In the genomic region with DNA sequence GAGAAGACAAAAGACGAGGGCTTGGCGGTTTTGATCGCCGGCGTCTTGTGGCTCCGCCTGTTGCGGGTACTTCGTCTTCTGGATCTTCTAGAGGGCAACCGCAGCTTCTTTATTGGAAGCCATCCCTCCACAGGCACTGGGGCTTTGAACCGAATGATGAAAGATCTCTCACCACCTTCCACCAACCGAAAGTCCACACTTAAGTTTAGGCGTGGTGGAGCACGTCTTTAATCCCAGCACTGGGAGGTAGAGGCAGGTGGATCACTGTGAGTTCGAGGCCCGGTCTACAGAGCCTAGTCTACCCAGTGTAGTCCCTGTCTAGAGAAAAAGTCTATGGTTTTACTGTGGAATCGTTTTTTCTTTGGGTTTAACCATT, we compare ENCODE assay signal across 8 mouse cellular contexts. TPM values are rescaled to one million over a fixed set of nuclear protein-coding genes. Genes with fewer than 3 reads are reported as not detected.
DNase-seq lines count a peak whose midpoint lies in the region; ATAC-seq lines count a peak whose summit lies in the region.

No protein-coding gene starts in this region.

- H3K4me3 ChIP-seq in kidney, embryonic 14.5 days (ENCODE audit: low read length) = peak overlapping the region; percentile 88
- peak overlapping the region; percentile 86 for H3K4me3 ChIP-seq in brown adipose tissue, adult 24 weeks (ENCODE audit: insufficient read depth, low read depth, low read length)
- H3K4me3 ChIP-seq in hindbrain, embryonic 15.5 days = peak overlapping the region; percentile 76
- peak overlapping the region; percentile 92 for H3K4me3 ChIP-seq in midbrain, embryonic 15.5 days

- no peaks in the 10 kb centered on the region for H3K9me3 ChIP-seq in kidney, embryonic 14.5 days (ENCODE audit: control insufficient read depth, low read length)
- H3K9me3 ChIP-seq in hindbrain, embryonic 15.5 days = no peaks in the 10 kb centered on the region
- H3K9me3 ChIP-seq in midbrain, embryonic 15.5 days = no peaks in the 10 kb centered on the region

- H3K9ac ChIP-seq in kidney, embryonic 14.5 days (ENCODE audit: low read depth, low read length) = peak overlapping the region; percentile 79
- peak overlapping the region; percentile 81 for H3K9ac ChIP-seq in hindbrain, embryonic 15.5 days
- H3K9ac ChIP-seq in midbrain, embryonic 15.5 days = peak overlapping the region; percentile 72

- H3K4me1 ChIP-seq in kidney, embryonic 14.5 days (ENCODE audit: control insufficient read depth, insufficient read depth, low read length) = peaks cover 4% of the 10 kb centered on the region; the same call in 1 of the 2 replicates
- peaks cover 2% of the 10 kb centered on the region; the same call in 1 of the 2 replicates for H3K4me1 ChIP-seq in brown adipose tissue, adult 24 weeks (ENCODE audit: control insufficient read depth, insufficient read depth, insufficient read length, low read length)
- H3K4me1 ChIP-seq in hindbrain, embryonic 15.5 days (replicated peaks) = peaks cover 13% of the 10 kb centered on the region
- peaks cover 19% of the 10 kb centered on the region for H3K4me1 ChIP-seq in midbrain, embryonic 15.5 days

- no peak for DNase-seq in kidney, postnatal 10 days
- DNase-seq in cerebellum, adult 11-12 months = no peak
- DNase-seq in cerebellum, postnatal 36 days = no peak
- no peak for DNase-seq in gastrocnemius, postnatal 14 days

- H3K27me3 ChIP-seq in kidney, embryonic 14.5 days (ENCODE audit: control insufficient read depth, insufficient read depth, low read length) = no peaks in the 10 kb centered on the region
- H3K27me3 ChIP-seq in hindbrain, embryonic 15.5 days = no peaks in the 10 kb centered on the region
- H3K27me3 ChIP-seq in midbrain, embryonic 15.5 days (replicated peaks) = no peaks in the 10 kb centered on the region

- H3K27ac ChIP-seq in kidney, embryonic 14.5 days (ENCODE audit: low read depth, low read length) = peak overlapping the region; percentile 47; the same call in 1 of the 2 replicates
- peak overlapping the region; percentile 76 for H3K27ac ChIP-seq in brown adipose tissue, adult 24 weeks (replicated peaks; ENCODE audit: low read depth, low read length)
- peak overlapping the region; percentile 68 for H3K27ac ChIP-seq in hindbrain, embryonic 15.5 days (replicated peaks)
- peak overlapping the region; percentile 80 for H3K27ac ChIP-seq in midbrain, embryonic 15.5 days

- 19% methylated on average over 16 of the region's 16 CpGs for WGBS in kidney, embryonic 14.5 days
- WGBS in hindbrain, embryonic 15.5 days = 15% methylated on average over 16 of the region's 16 CpGs
- 13% methylated on average over 16 of the region's 16 CpGs for WGBS in midbrain, embryonic 15.5 days

- intact Hi-C loops in gastrocnemius, postnatal 14 days (cut with DNase I; ENCODE audit: low total_unique reads) = no loop called here

- peak; percentile 66 for ATAC-seq in kidney, embryonic 14.5 days (ENCODE audit: low FRiP score, low TSS enrichment)
- peak; percentile 80 for ATAC-seq in hindbrain, embryonic 15.5 days (ENCODE audit: low FRiP score, low read depth)
- peak; percentile 84 for ATAC-seq in midbrain, embryonic 15.5 days (replicated peaks)

- peaks cover 15% of the 10 kb centered on the region; the same call in 1 of the 2 replicates for H3K36me3 ChIP-seq in kidney, embryonic 14.5 days (ENCODE audit: control insufficient read depth, insufficient read depth, low read length)
- H3K36me3 ChIP-seq in hindbrain, embryonic 15.5 days = peaks cover 18% of the 10 kb centered on the region
- H3K36me3 ChIP-seq in midbrain, embryonic 15.5 days (replicated peaks) = peaks cover 18% of the 10 kb centered on the region; the same call in 1 of the 2 replicates

- H3K4me2 ChIP-seq in kidney, embryonic 14.5 days (replicated peaks; ENCODE audit: low read depth, low read length) = peak overlapping the region; percentile 82
- H3K4me2 ChIP-seq in hindbrain, embryonic 15.5 days = peak overlapping the region; percentile 66
- H3K4me2 ChIP-seq in midbrain, embryonic 15.5 days = peak overlapping the region; percentile 82

RNA-seq across cellular contexts. Expression of gene Noc3l, which starts 0.4 kb away (rescaled TPM):
- 7.4 and 12.3 TPM in 2 replicates for polyA plus RNA-seq in kidney, embryonic 14.5 days (2014; fragmentation: Nextera tagmentation; extraction: Ambion mirVana)
- 5.2 and 5.3 TPM in 2 replicates for polyA plus RNA-seq in brown adipose tissue, adult 24 weeks (2012; ENCODE audit: insufficient read depth, insufficient read length, missing spikeins)
- 3.9 and 4.6 TPM in 2 replicates for polyA plus RNA-seq in hindbrain, embryonic 15.5 days (2015; fragmentation: Nextera tagmentation; extraction: Ambion mirVana)
- 4.7 and 4.8 TPM in 2 replicates for polyA plus RNA-seq in midbrain, embryonic 15.5 days (2015; fragmentation: Nextera tagmentation; extraction: Ambion mirVana)
- 1 to 10 TPM; 5.3 to 7.7 TPM for total RNA-seq in gastrocnemius, postnatal 14 days (2021)

RNA-seq across cellular contexts. Expression of gene Tbc1d12, which starts 17.0 kb away (rescaled TPM):
- 2.6 and 3.9 TPM in 2 replicates for polyA plus RNA-seq in kidney, embryonic 14.5 days (2014; fragmentation: Nextera tagmentation; extraction: Ambion mirVana)
- polyA plus RNA-seq in brown adipose tissue, adult 24 weeks (2012; ENCODE audit: insufficient read depth, insufficient read length, missing spikeins) = 4.8 and 6.8 TPM in 2 replicates
- 6.2 and 6.5 TPM in 2 replicates for polyA plus RNA-seq in hindbrain, embryonic 15.5 days (2015; fragmentation: Nextera tagmentation; extraction: Ambion mirVana)
- polyA plus RNA-seq in midbrain, embryonic 15.5 days (2015; fragmentation: Nextera tagmentation; extraction: Ambion mirVana) = 5.7 and 6.1 TPM in 2 replicates
- total RNA-seq in gastrocnemius, postnatal 14 days (2021) = 1 to 10 TPM; 3.1 to 3.7 TPM
